Mouse (Mus musculus) forebrain, embryonic 10.5 days (tissue): ENCODE results near the gene Fam209. TPM values are rescaled to one million over a fixed set of nuclear protein-coding genes. Genes with fewer than 3 reads are reported as not detected.

Experiments
- DNase-seq: peaks from one replicate; pipeline ENCODE4 v3.0.0-alpha.2; 2017; ENCODE audit warnings: low spot score; ENCODE audit errors: extremely low spot score
- H3K27ac ChIP-seq: fragments of 300-500 bp; sonication (generic); 2 replicates; pipeline ENCODE4 v1.5.1; 2016; ENCODE audit warnings: mild to moderate bottlenecking
- H3K27me3 ChIP-seq: fragments of 300-500 bp; sonication (generic); 2 replicates; pipeline ENCODE4 v1.6.1; 2016; ENCODE audit warnings: mild to moderate bottlenecking; ENCODE audit not compliant: poor library complexity, severe bottlenecking
- H3K36me3 ChIP-seq: fragments of 300-500 bp; sonication (generic); replicated peaks from 2 replicates; pipeline ENCODE4 v1.6.1; 2016; ENCODE audit warnings: mild to moderate bottlenecking, moderate library complexity
- H3K4me1 ChIP-seq: fragments of 300-500 bp; sonication (generic); 2 replicates; pipeline ENCODE4 v1.6.1; 2016
- H3K4me3 ChIP-seq: fragments of 300-500 bp; sonication (generic); 2 replicates; pipeline ENCODE4 v1.5.1; 2016; ENCODE audit warnings: mild to moderate bottlenecking, moderate library complexity
- H3K9me3 ChIP-seq: fragments of 300-500 bp; sonication (generic); 2 replicates; pipeline ENCODE4 v1.6.1; 2016; ENCODE audit warnings: mild to moderate bottlenecking, moderate library complexity
- WGBS: fragments of 180-500 bp; shearing (Covaris S2); methylation state at CpG from one replicate; pipeline ENCODE4 v1.1.7; 2016; 5-methylcytosine and 5-hydroxymethylcytosine counted together
- polyA plus RNA-seq: library from polyadenylated mRNA; unstranded; fragments of >200 nt; fragmentation: Nextera tagmentation; extraction: Ambion mirVana; gene quantifications from 2 replicates; pipeline ENCODE4 v1.2.1, GENCODE M21; 2016

Gene Fam209
- polyA plus RNA-seq, 1 experiment from 2014 or later: 0.50 TPM

DNA sequence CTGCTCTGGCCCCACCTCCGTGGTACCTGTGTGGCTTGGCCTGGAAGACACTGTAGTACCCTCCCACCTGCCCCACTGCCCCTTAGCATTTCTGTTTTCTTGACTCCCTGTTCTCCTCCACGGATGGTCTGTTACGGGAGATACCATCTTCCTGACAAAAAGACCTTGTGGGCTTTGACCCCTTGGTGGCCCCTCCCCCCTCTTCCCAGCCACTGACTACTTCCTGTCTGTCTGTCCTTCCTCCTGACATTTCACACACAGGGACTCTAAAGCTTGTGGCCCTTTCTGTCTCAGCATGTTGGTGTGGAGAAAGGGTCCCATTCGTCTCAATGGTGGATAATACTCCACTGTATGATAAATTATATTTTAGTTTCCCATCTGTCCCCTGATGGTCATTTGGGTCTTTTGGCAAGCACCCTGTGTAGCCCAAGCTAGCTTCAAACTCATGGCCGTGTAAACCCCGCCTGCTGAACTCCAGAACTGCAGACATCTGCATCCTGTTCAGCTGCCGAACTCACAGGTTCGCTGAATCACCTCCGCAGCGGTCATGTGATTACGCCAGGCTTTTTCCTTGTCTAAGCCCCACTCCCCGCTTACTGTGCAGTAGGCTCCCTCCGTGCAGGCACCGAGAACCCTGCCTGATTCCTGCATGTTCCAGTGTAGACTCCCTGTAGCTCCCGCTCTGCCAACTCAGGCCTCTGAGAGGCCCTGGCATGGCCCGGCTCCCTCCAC, 9.5 kb downstream of the Fam209 start:
- no peak for DNase-seq
- Histone ChIP-seq H3K4me3 (no peak overlapping the region), H3K36me3 (no peaks in the 10 kb centered on the region), H3K4me1 (peaks cover 16% of the 10 kb centered on the region), H3K27me3 (0 out of 2 replicates have a peak, but pooled peaks cover 5% of the 10 kb centered on the region), H3K9me3 (no peaks in the 10 kb centered on the region), H3K27ac (no peak overlapping the region)
- WGBS: 88% methylated on average over 16 of the region's 16 CpGs

GRCm38 (mm10) chr2:172483766-172484413, 11.6 kb downstream of the Fam209 start:
- WGBS: 89% methylated on average over 14 of the region's 14 CpGs
- Histone ChIP-seq H3K4me1 (peaks cover 6% of the 10 kb centered on the region), H3K9me3 (no peaks in the 10 kb centered on the region), H3K4me3 (no peak overlapping the region), H3K27me3 (no peaks in the 10 kb centered on the region), H3K27ac (no peak overlapping the region), H3K36me3 (no peaks in the 10 kb centered on the region)
- DNase-seq: no peak

- Histone ChIP-seq H3K4me1 (peaks cover 6% of the 10 kb centered on the region), H3K9me3 (no peaks in the 10 kb centered on the region), H3K27ac (0 out of 2 replicates have a peak overlapping the region, but pooled peaks have one; percentile 0), H3K36me3 (no peaks in the 10 kb centered on the region), H3K27me3 (no peaks in the 10 kb centered on the region), H3K4me3 (no peak overlapping the region)
- no peak for DNase-seq
- WGBS: 40% methylated on average over 12 of the region's 12 CpGs
Observed at GRCm38 (mm10) chr2:172484696-172485370, 12.5 kb downstream of the Fam209 start.

DNA sequence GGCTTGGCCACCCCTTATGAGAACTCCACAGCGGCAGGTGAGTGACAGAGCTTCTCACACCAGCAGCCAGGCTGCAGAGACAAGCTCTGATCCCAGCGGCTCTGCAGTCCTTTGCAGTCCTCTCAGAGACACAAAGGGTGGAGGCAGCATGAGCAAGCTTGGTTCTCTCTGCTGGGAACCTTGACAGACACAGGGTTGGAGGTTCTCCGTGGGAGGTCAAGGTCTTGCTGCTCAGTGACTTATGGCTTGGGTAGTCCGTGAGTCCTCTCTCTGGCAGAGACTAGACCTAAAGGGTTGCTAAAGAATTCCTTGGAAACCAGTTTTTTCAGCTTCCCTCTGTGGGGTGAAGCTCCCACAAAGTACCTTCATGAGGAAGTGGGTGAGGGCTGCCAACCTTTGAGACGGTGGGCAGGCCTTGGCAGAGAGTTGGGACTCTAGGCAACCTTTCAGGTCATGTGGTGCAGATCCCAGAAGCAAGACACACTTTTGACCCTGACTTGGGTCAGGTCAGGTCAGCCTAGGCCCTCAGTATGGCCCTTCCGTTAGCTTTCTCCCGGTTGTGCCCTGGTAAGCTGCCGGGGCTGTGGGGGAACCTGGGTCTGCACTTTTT, 24.5 kb downstream of the Fam209 start:
- H3K27ac ChIP-seq: no peak overlapping the region
- H3K36me3 ChIP-seq: no peaks in the 10 kb centered on the region
- WGBS: 71% methylated on average over 8 of the region's 8 CpGs
- peaks cover 11% of the 10 kb centered on the region; the same call in 1 of the 2 replicates for H3K4me1 ChIP-seq
- DNase-seq: no peak
- no peaks in the 10 kb centered on the region for H3K27me3 ChIP-seq
- H3K4me3 ChIP-seq: no peak overlapping the region
- no peaks in the 10 kb centered on the region for H3K9me3 ChIP-seq

- 75% methylated on average over 3 of the region's 3 CpGs for WGBS
- no peaks in the 10 kb centered on the region for H3K9me3 ChIP-seq
- no peaks in the 10 kb centered on the region for H3K36me3 ChIP-seq
- no peak overlapping the region for H3K4me3 ChIP-seq
- no peak for DNase-seq
- no peak overlapping the region for H3K27ac ChIP-seq
- H3K27me3 ChIP-seq: no peaks in the 10 kb centered on the region
- peaks cover 11% of the 10 kb centered on the region; the same call in 1 of the 2 replicates for H3K4me1 ChIP-seq
Observed at GRCm38 (mm10) chr2:172498823-172499222, 26.5 kb downstream of the Fam209 start.

DNA sequence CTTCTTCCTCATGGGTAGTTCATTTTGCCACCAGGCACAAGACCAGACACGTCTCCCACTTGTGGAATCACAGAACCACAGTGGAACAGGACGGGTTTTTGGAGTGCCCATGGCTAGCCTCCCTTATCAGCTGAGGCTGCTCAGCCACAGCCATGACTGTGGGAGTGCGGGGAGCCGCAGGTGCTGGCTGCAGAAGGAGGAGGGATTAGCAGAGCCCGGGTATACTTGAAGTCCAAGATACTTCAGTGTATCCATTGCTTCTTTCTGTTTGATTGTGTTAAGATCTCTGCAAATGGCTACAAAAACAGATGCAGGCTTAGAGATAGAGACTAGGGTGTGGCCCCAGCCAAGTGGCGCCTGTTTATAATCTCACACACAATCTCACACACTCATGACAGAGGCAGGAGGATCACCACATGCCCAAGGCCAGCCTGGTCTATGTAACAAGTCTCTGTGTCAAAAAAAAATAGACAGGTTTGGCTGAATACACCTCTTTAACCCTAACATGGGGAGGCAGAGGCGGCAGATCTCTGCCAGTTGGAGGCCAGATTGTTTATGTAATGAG, 28.5 kb downstream of the Fam209 start:
- Histone ChIP-seq H3K4me1 (peaks cover 11% of the 10 kb centered on the region; the same call in 1 of the 2 replicates), H3K27me3 (no peaks in the 10 kb centered on the region), H3K36me3 (no peaks in the 10 kb centered on the region), H3K4me3 (no peak overlapping the region), H3K27ac (no peak overlapping the region), H3K9me3 (no peaks in the 10 kb centered on the region)
- 52% methylated on average over 7 of the region's 7 CpGs for WGBS
- DNase-seq: no peak

DNA sequence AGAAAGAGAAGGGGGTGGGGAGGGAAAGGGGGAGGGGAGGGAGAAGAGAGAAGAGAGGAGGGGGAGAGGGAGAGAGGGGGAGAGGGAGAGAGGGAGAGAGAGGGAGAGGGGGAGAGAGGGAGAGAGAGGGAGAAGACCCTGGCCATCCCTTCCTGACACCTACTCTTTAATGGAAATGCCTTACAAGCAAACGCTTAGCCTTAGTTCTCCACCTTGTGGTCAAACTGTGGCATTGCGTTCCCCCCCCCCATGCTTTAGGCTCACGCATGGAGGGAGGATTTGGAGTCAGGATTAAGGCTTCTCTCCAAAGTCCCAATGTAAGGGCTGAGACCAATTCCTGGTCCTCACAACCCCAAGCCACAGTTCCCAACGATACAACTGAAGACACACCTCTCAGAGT, 29.0 kb downstream of the Fam209 start:
- 4% methylated on average over 4 of the region's 4 CpGs for WGBS

GRCm38 (mm10) chr2:172502168-172502567, 29.8 kb downstream of the Fam209 start:
- Histone ChIP-seq H3K36me3 (no peaks in the 10 kb centered on the region), H3K27ac (no peak overlapping the region), H3K4me1 (peaks cover 11% of the 10 kb centered on the region; the same call in 1 of the 2 replicates), H3K9me3 (no peaks in the 10 kb centered on the region), H3K4me3 (no peak overlapping the region), H3K27me3 (no peaks in the 10 kb centered on the region)
- 72% methylated on average over 14 of the region's 14 CpGs for WGBS
- DNase-seq: no peak

More for the DNA sequence above, 29.0 kb downstream of the Fam209 start:
- Histone ChIP-seq H3K36me3 (no peaks in the 10 kb centered on the region), H3K4me1 (peaks cover 11% of the 10 kb centered on the region; the same call in 1 of the 2 replicates), H3K4me3 (no peak overlapping the region), H3K27me3 (no peaks in the 10 kb centered on the region), H3K9me3 (no peaks in the 10 kb centered on the region), H3K27ac (no peak overlapping the region)
- peak; percentile 70 for DNase-seq

- no peak overlapping the region for H3K4me3 ChIP-seq
- peaks cover 6% of the 10 kb centered on the region; the same call in 1 of the 2 replicates for H3K4me1 ChIP-seq
- no peaks in the 10 kb centered on the region for H3K36me3 ChIP-seq
- DNase-seq: no peak
- no peak overlapping the region for H3K27ac ChIP-seq
- no peaks in the 10 kb centered on the region for H3K27me3 ChIP-seq
- 91% methylated on average over 7 of the region's 7 CpGs for WGBS
- no peaks in the 10 kb centered on the region for H3K9me3 ChIP-seq
Observed at GRCm38 (mm10) chr2:172506121-172506520, 33.8 kb downstream of the Fam209 start.

DNA sequence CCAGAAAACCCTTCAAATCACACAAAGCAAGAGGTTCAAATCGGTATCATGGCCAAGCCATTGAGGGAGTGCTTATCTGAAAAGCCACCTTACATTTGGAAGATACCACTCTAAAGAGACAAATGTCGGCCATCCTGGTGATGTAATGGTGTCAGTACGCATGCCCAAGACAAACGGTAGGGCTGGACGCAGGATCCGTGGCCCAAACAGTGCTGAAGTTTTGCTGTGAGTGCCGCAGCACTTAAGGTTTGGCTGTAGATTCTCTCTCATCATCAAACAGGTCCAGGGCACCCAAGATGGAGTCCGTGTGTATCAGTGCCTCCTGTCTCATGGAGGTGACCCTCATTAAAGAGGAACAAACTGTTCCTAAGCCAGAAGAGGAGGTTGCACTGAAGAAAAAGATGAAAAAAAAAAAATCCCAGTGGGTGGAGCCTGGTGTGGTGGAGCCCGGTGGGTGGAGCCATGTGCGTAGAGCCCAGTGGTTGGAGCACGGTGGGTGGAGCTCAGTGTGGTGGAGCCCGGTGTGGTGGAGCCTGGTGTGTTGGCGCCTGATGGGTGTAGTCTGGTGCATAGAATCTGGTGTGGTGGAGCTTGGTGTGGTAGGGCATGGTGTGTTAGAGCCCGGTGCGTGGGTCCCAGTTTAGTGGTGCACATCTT, 37.9 kb downstream of the Fam209 start:
- Histone ChIP-seq H3K4me3 (no peak overlapping the region), H3K9me3 (no peaks in the 10 kb centered on the region), H3K27ac (no peak overlapping the region), H3K4me1 (no peaks in the 10 kb centered on the region), H3K27me3 (no peaks in the 10 kb centered on the region), H3K36me3 (no peaks in the 10 kb centered on the region)
- DNase-seq: no peak
- WGBS: 92% methylated on average over 15 of the region's 15 CpGs

GRCm38 (mm10) chr2:172510899-172511298, 38.6 kb downstream of the Fam209 start:
- Histone ChIP-seq H3K27ac (no peak overlapping the region), H3K27me3 (peaks cover 2% of the 10 kb centered on the region; the same call in 1 of the 2 replicates), H3K4me3 (no peak overlapping the region), H3K9me3 (no peaks in the 10 kb centered on the region), H3K4me1 (no peaks in the 10 kb centered on the region), H3K36me3 (no peaks in the 10 kb centered on the region)
- 71% methylated on average over 3 of the region's 3 CpGs for WGBS
- DNase-seq: no peak
